9 mouse cellular contexts compared by ENCODE assay signal in the genomic region with DNA sequence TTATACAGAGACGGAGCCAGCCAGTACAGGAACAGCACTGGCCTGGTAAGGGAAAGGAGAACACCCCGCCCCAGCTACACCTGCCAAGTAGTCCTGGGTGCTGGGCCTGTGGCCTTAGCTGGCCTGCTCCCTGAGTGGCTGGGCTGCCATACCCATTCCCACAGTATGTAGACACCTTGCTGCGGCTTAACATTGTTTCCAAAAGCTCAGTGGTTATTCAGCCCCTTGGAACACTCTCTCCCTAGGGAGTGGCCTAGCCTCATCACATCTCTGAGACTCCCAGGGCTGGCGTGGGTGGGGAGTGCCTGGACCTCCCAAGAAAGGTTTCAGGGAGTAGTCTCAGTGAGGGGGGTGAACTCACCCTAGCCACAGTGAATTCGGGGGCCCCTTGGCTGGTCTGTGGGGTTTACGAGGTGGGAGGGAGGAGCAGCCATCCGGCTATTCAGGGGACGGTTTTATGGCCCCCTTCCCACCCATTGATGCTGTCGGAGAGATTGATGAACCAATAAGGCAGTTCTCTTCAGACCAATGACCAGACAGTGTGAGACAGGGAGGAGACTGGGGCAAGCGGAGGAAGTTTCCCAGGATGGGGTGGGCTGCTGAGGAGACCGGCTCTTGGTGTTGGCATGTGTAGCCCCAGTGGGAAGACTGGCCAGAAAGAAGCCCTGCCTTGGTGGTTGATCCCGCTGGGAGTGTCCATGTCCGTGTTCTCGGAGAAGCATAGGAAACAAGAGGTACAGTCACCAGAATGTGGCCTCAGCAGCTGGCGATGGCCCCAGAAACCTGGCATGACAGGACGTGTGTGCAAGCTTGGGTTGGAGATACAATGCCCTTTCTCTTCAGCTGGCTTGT.
DNase-seq lines count a peak whose midpoint lies in the region; ATAC-seq and TF ChIP-seq lines count a peak whose summit lies in the region.
"Had no signal": no experiment of that assay in that cellular context is flagged by ENCODE, and none has a peak within 500 bp of the region (broad histone marks: within the 10 kb centered on the region; RNA-seq: fewer than 3 reads in every experiment).

No protein-coding gene starts in this region.

- peak; percentile 28 to 34 for DNase-seq in frontal cortex, adult 2 months (ENCODE audit: extremely low spot score in 1 of 2, low spot score in 1 of 2)
- no peak for DNase-seq in frontal cortex, postnatal 14 days (ENCODE audit: low spot score in 2 of 2)
- peak; percentile 27 for DNase-seq in midbrain, postnatal 0 days (ENCODE audit: low spot score)
- DNase-seq in heart, embryonic 10.5 days (ENCODE audit: low spot score), result no peak
- no peak for DNase-seq in spleen, postnatal 36 days (ENCODE audit: low spot score in 2 of 2)
- DNase-seq in forebrain, embryonic 14.5 days (ENCODE audit: low spot score), result no peak

- H3K9ac ChIP-seq in midbrain, postnatal 0 days (replicated peaks; ENCODE audit: low read length, poor library complexity, severe bottlenecking), result no peak overlapping the region
- H3K9ac ChIP-seq in midbrain, embryonic 15.5 days, result no peak overlapping the region
- no peak overlapping the region for H3K9ac ChIP-seq in lung, embryonic 15.5 days
- H3K9ac ChIP-seq in forebrain, embryonic 14.5 days (ENCODE audit: low read length), result no peak overlapping the region

- peaks cover 10% of the 10 kb centered on the region for H3K36me3 ChIP-seq in midbrain, postnatal 0 days (ENCODE audit: insufficient read depth, low read length)
- H3K36me3 ChIP-seq in midbrain, embryonic 15.5 days (replicated peaks), result no peaks in the 10 kb centered on the region
- H3K36me3 ChIP-seq in heart, embryonic 10.5 days, result peaks cover 53% of the 10 kb centered on the region
- H3K36me3 ChIP-seq in lung, embryonic 15.5 days, result peaks cover 47% of the 10 kb centered on the region
- H3K36me3 ChIP-seq in forebrain, embryonic 14.5 days (ENCODE audit: control insufficient read depth, insufficient read depth, low read length), result peaks cover 29% of the 10 kb centered on the region

- H3K27me3 ChIP-seq in midbrain, postnatal 0 days (ENCODE audit: insufficient read depth, low read length), result no peaks in the 10 kb centered on the region
- no peaks in the 10 kb centered on the region for H3K27me3 ChIP-seq in midbrain, embryonic 15.5 days (replicated peaks)
- H3K27me3 ChIP-seq in heart, embryonic 10.5 days (ENCODE audit: insufficient read depth, poor library complexity, severe bottlenecking), result no peaks in the 10 kb centered on the region
- H3K27me3 ChIP-seq in lung, embryonic 15.5 days, result no peaks in the 10 kb centered on the region
- H3K27me3 ChIP-seq in forebrain, embryonic 14.5 days (replicated peaks; ENCODE audit: control insufficient read depth, insufficient read depth, low read length), result no peaks in the 10 kb centered on the region

- ATAC-seq in midbrain, postnatal 0 days (ENCODE audit: low FRiP score), result no peak
- no peak for ATAC-seq in midbrain, embryonic 15.5 days (replicated peaks)
- peak; percentile 15; the same call in 1 of the 2 replicates for ATAC-seq in lung, embryonic 15.5 days (ENCODE audit: borderline replicate concordance, extremely low read depth, low FRiP score, low TSS enrichment)
- ATAC-seq in forebrain, embryonic 14.5 days, result no peak

- H3K9me3 ChIP-seq in midbrain, postnatal 0 days (ENCODE audit: low read length), result no peaks in the 10 kb centered on the region
- no peaks in the 10 kb centered on the region for H3K9me3 ChIP-seq in midbrain, embryonic 15.5 days
- H3K9me3 ChIP-seq in heart, embryonic 10.5 days, result no peaks in the 10 kb centered on the region
- no peaks in the 10 kb centered on the region for H3K9me3 ChIP-seq in lung, embryonic 15.5 days
- no peaks in the 10 kb centered on the region for H3K9me3 ChIP-seq in forebrain, embryonic 14.5 days (replicated peaks; ENCODE audit: control insufficient read depth, low read length)
- H3K9me3 ChIP-seq: megakaryocyte, embryonic 14.5 days had no signal

- H3K4me2 ChIP-seq in midbrain, postnatal 0 days (ENCODE audit: low read depth, low read length, poor library complexity, severe bottlenecking), result no peak overlapping the region
- no peak overlapping the region for H3K4me2 ChIP-seq in midbrain, embryonic 15.5 days
- no peak overlapping the region for H3K4me2 ChIP-seq in lung, embryonic 15.5 days
- H3K4me2 ChIP-seq in forebrain, embryonic 14.5 days (ENCODE audit: low read length), result no peak overlapping the region

- H3K4me3 ChIP-seq in midbrain, postnatal 0 days (ENCODE audit: low read depth, low read length), result no peak overlapping the region
- H3K4me3 ChIP-seq in midbrain, embryonic 15.5 days, result no peak overlapping the region
- H3K4me3 ChIP-seq in heart, embryonic 10.5 days, result no peak overlapping the region
- H3K4me3 ChIP-seq in lung, embryonic 15.5 days, result no peak overlapping the region
- no peak overlapping the region for H3K4me3 ChIP-seq in forebrain, embryonic 14.5 days (ENCODE audit: low read depth, low read length)
- H3K4me3 ChIP-seq: megakaryocyte, embryonic 14.5 days had no signal

- H3K27ac ChIP-seq in midbrain, postnatal 0 days (ENCODE audit: low read depth, low read length), result no peak overlapping the region
- H3K27ac ChIP-seq in midbrain, embryonic 15.5 days, result no peak overlapping the region
- peak overlapping the region; percentile 22; the same call in 1 of the 2 replicates for H3K27ac ChIP-seq in heart, embryonic 10.5 days
- H3K27ac ChIP-seq in lung, embryonic 15.5 days, result 0 out of 2 replicates have a peak overlapping the region, but pooled peaks have one; percentile 6
- H3K27ac ChIP-seq in forebrain, embryonic 14.5 days (ENCODE audit: low read depth, low read length), result no peak overlapping the region

- WGBS in midbrain, postnatal 0 days, result 77% methylated on average over 16 of the region's 16 CpGs
- WGBS in midbrain, embryonic 15.5 days, result 75% methylated on average over 16 of the region's 16 CpGs
- WGBS in heart, embryonic 10.5 days, result 81% methylated on average over 16 of the region's 16 CpGs
- WGBS in lung, embryonic 15.5 days, result 66% methylated on average over 16 of the region's 16 CpGs
- WGBS in forebrain, embryonic 14.5 days, result 83% methylated on average over 16 of the region's 16 CpGs

- 0 out of 2 replicates have a peak, but pooled peaks cover 6% of the 10 kb centered on the region for H3K4me1 ChIP-seq in midbrain, postnatal 0 days (ENCODE audit: insufficient read depth, low read length)
- H3K4me1 ChIP-seq in midbrain, embryonic 15.5 days, result 0 out of 2 replicates have a peak, but pooled peaks cover 5% of the 10 kb centered on the region
- H3K4me1 ChIP-seq in heart, embryonic 10.5 days, result peaks cover 22% of the 10 kb centered on the region
- H3K4me1 ChIP-seq in lung, embryonic 15.5 days, result 0 out of 2 replicates have a peak, but pooled peaks cover 4% of the 10 kb centered on the region
- no peaks in the 10 kb centered on the region for H3K4me1 ChIP-seq in forebrain, embryonic 14.5 days (ENCODE audit: control insufficient read depth, insufficient read depth, low read length)

- no peak for TF ChIP-seq CTCF in midbrain, postnatal 0 days (IDR thresholded peaks at IDR 0.05)

Comparison
In these comparisons a context has a peak if more than half of its experiments do, and no peak if none do; other contexts are left out.
1. DNase-seq: peak in frontal cortex, adult 2 months (2 of 2) and midbrain, postnatal 0 days (single experiment); none in frontal cortex, postnatal 14 days (0 of 2), heart, embryonic 10.5 days (single experiment), spleen, postnatal 36 days (0 of 2) and forebrain, embryonic 14.5 days (single experiment).
2. H3K27ac ChIP-seq: peak in heart, embryonic 10.5 days (single experiment) and lung, embryonic 15.5 days (single experiment); none in midbrain, postnatal 0 days (single experiment), midbrain, embryonic 15.5 days (single experiment) and forebrain, embryonic 14.5 days (single experiment).